Mouse (Mus musculus) liver, embryonic 15.5 days (tissue): ENCODE measurements around the gene Ssc5d. TPM values are rescaled to one million over a fixed set of nuclear protein-coding genes. Genes with fewer than 3 reads are reported as not detected.
A peak's percentile ranks its signal among the peaks of the same experiment; 100 is the strongest.

Source experiments
- ATAC-seq: fragments of 200-750 bp; cut with Nextera tagmentation; 2 replicates; pipeline ENCODE4 v1.8.0; 2017; ENCODE audit warnings: moderate number of reproducible peaks, mild to moderate bottlenecking, moderate library complexity; ENCODE audit not compliant: insufficient read depth
- H3K27ac ChIP-seq: fragments of 300-500 bp; sonication (generic); replicated peaks from 2 replicates; pipeline ENCODE4 v1.5.1; 2015; ENCODE audit warnings: mild to moderate bottlenecking, inconsistent platforms
- H3K27me3 ChIP-seq: fragments of 300-500 bp; sonication (generic); 2 replicates; pipeline ENCODE4 v1.6.1; 2015; ENCODE audit warnings: mild to moderate bottlenecking, inconsistent platforms
- H3K36me3 ChIP-seq: fragments of 300-500 bp; sonication (generic); replicated peaks from 2 replicates; pipeline ENCODE4 v1.6.1; 2015; ENCODE audit warnings: moderate library complexity, mild to moderate bottlenecking, inconsistent platforms
- H3K4me1 ChIP-seq: fragments of 300-500 bp; sonication (generic); replicated peaks from 2 replicates; pipeline ENCODE4 v1.6.1; 2015; ENCODE audit warnings: inconsistent platforms
- H3K4me2 ChIP-seq: fragments of 300-500 bp; sonication (generic); 2 replicates; pipeline ENCODE4 v1.6.1; 2015; ENCODE audit warnings: moderate library complexity, mild to moderate bottlenecking, inconsistent platforms
- H3K4me3 ChIP-seq: fragments of 300-500 bp; sonication (generic); replicated peaks from 2 replicates; pipeline ENCODE4 v1.5.1; 2015; ENCODE audit warnings: mild to moderate bottlenecking, inconsistent platforms
- H3K9ac ChIP-seq: fragments of 300-500 bp; sonication (generic); 2 replicates; pipeline ENCODE4 v1.6.1; 2015; ENCODE audit warnings: moderate library complexity, mild to moderate bottlenecking, inconsistent platforms
- H3K9me3 ChIP-seq: fragments of 300-500 bp; sonication (generic); replicated peaks from 2 replicates; pipeline ENCODE4 v1.6.1; 2016; ENCODE audit warnings: inconsistent platforms
- WGBS: fragments of 180-500 bp; shearing (Covaris S2); methylation state at CpG from one replicate; pipeline ENCODE4 v1.1.7; 2015; ENCODE audit warnings: mixed read lengths; ENCODE audit not compliant: insufficient replicate concordance; 5-methylcytosine and 5-hydroxymethylcytosine counted together
- polyA plus RNA-seq: library from polyadenylated mRNA; unstranded; fragments of >200 nt; fragmentation: Nextera tagmentation; extraction: Ambion mirVana; gene quantifications from 2 replicates; pipeline ENCODE4 v1.2.1, GENCODE M21; 2015

The Ssc5d gene
- polyA plus RNA-seq, 1 experiment from 2014 or later: 0.15 TPM

- H3K27ac ChIP-seq: no peak overlapping the region
- H3K9me3 ChIP-seq: no peaks in the 10 kb centered on the region
- no peak overlapping the region for H3K4me2 ChIP-seq
- peaks cover 5% of the 10 kb centered on the region; the same call in 1 of the 2 replicates for H3K4me1 ChIP-seq
- no peak overlapping the region for H3K9ac ChIP-seq
- H3K27me3 ChIP-seq: no peaks in the 10 kb centered on the region
- H3K36me3 ChIP-seq: no peaks in the 10 kb centered on the region
- no peak overlapping the region for H3K4me3 ChIP-seq
- 69% methylated on average over 19 of the region's 19 CpGs for WGBS
- ATAC-seq: no peak
Measured at GRCm38 (mm10) chr7:4950561-4951342, 25.2 kb downstream of the Ssc5d start.

DNA sequence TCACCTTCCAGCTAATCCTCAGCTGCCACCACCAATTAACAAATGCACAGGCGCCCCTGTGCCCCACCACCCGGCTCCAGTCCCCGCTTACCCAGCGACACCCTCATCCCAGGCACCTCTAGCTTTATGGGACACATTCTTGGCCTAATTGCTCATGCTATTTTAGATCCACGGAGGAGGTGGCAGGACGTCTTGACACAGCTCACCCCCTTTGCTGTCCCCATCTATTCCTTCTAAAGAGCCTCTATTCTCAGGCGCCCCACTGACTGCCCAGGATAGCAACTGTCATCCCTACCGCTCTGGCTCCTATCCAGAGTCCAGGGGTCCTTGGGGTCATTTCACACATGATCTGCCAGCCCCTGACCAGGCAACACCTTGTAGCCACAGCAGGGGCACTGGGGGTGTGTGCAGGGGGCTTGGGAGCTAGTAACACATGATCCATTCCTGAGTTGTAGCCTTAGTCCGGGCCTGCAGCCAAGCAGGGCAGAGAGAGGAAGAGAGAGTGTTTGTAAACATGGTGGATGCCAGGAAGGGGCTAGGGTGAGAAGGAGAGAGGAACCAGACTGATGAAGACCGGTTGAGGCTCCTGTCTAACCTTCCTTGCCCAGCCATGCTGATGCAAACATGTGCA is 28.3 kb downstream of the Ssc5d start:
- no peaks in the 10 kb centered on the region for H3K4me1 ChIP-seq
- H3K9me3 ChIP-seq: no peaks in the 10 kb centered on the region
- no peak overlapping the region for H3K4me2 ChIP-seq
- H3K27ac ChIP-seq: no peak overlapping the region
- no peaks in the 10 kb centered on the region for H3K27me3 ChIP-seq
- H3K4me3 ChIP-seq: no peak overlapping the region
- WGBS: 30% methylated on average over 10 of the region's 10 CpGs
- no peak overlapping the region for H3K9ac ChIP-seq
- no peak for ATAC-seq
- H3K36me3 ChIP-seq: no peaks in the 10 kb centered on the region

GRCm38 (mm10) chr7:4957361-4957760 is 31.8 kb downstream of the Ssc5d start:
- H3K36me3 ChIP-seq: no peaks in the 10 kb centered on the region
- WGBS: 72% methylated on average over 10 of the region's 10 CpGs
- H3K27me3 ChIP-seq: no peaks in the 10 kb centered on the region
- H3K4me2 ChIP-seq: no peak overlapping the region
- no peaks in the 10 kb centered on the region for H3K4me1 ChIP-seq
- no peak overlapping the region for H3K27ac ChIP-seq
- ATAC-seq: no peak
- no peak overlapping the region for H3K4me3 ChIP-seq
- H3K9ac ChIP-seq: no peak overlapping the region
- H3K9me3 ChIP-seq: no peaks in the 10 kb centered on the region

GRCm38 (mm10) chr7:4963527-4963926 is 37.9 kb downstream of the Ssc5d start:
- Histone ChIP-seq H3K27ac (no peak overlapping the region), H3K27me3 (no peaks in the 10 kb centered on the region), H3K36me3 (no peaks in the 10 kb centered on the region), H3K9ac (no peak overlapping the region), H3K4me2 (no peak overlapping the region), H3K9me3 (no peaks in the 10 kb centered on the region), H3K4me1 (0 out of 2 replicates have a peak, but pooled peaks cover 2% of the 10 kb centered on the region), H3K4me3 (no peak overlapping the region)
- ATAC-seq: no peak
- WGBS: 45% methylated on average over 5 of the region's 5 CpGs

DNA sequence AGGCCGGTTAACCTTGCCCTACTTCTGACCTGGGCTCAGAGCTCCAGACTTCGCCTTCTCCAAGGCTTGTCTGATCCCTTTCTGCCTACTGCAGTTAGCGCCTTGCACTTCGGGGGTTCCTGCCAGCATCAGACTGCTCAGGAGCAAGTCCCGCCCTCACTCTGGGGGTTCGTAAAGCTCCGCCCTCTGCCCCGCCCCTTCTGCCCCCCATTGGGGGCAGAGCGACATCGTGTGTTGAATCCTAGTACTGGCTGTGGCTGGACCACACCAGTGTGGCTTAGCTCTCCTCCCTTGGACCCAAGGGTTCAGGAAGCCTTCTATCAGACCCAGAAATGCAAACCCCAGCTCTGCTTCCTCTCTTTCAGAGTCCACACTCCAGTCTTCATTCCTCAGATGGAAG is 38.7 kb downstream of the Ssc5d start, which contains the start of gene Sbk2:
Gene Sbk2, minus strand, starts transcription at position 135 of the 400 bp plus-strand sequence.
- H3K9me3 ChIP-seq: no peaks in the 10 kb centered on the region
- H3K4me2 ChIP-seq: peak within 1 kb of the TSS; percentile 20; the same call in 1 of the 2 replicates
- H3K4me3 ChIP-seq: no peak within 1 kb of the TSS
- H3K9ac ChIP-seq: no peak within 1 kb of the TSS
- no peaks in the 10 kb centered on the region for H3K27me3 ChIP-seq
- no peaks in the 10 kb centered on the region for H3K36me3 ChIP-seq
- H3K27ac ChIP-seq: no peak within 1 kb of the TSS
- ATAC-seq: peak; percentile 52
- H3K4me1 ChIP-seq: 0 out of 2 replicates have a peak, but pooled peaks cover 2% of the 10 kb centered on the region
- WGBS: 2% methylated on average over 10 of the region's 10 CpGs

GRCm38 (mm10) chr7:4964988-4965387 is 39.4 kb downstream of the Ssc5d start:
- no peaks in the 10 kb centered on the region for H3K36me3 ChIP-seq
- 60% methylated on average over 5 of the region's 5 CpGs for WGBS
- H3K9ac ChIP-seq: no peak overlapping the region
- H3K9me3 ChIP-seq: no peaks in the 10 kb centered on the region
- no peak for ATAC-seq
- H3K4me2 ChIP-seq: no peak overlapping the region
- no peak overlapping the region for H3K27ac ChIP-seq
- 0 out of 2 replicates have a peak, but pooled peaks cover 2% of the 10 kb centered on the region for H3K4me1 ChIP-seq
- H3K27me3 ChIP-seq: no peaks in the 10 kb centered on the region
- no peak overlapping the region for H3K4me3 ChIP-seq

DNA sequence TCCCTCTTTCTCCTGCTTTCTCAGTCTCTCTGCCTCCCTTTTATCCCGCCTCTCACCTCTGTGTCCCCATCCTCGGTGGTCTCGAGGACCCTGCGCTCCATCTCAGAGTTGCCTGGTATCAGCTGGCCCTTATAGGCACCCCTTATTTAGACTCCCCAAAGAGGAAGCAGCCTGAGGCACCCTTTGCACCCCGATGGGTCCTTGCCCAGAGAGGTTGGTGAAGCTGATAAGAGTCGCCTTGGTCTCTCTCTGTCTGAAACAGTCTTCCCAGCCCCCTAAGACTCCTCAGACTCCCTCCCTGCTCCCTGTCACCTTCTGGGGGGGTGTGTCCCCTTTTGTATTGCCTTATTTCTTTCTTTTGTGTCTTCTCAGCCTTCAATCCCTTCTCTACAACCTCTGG is 45.5 kb downstream of the Ssc5d start, which contains the start of gene Sbk3:
Gene Sbk3, minus strand, starts transcription at position 101 of the 400 bp plus-strand sequence.
- no peak within 1 kb of the TSS for H3K9ac ChIP-seq
- H3K9me3 ChIP-seq: no peaks in the 10 kb centered on the region
- no peak within 1 kb of the TSS for H3K27ac ChIP-seq
- H3K27me3 ChIP-seq: no peaks in the 10 kb centered on the region
- no peak for ATAC-seq
- 23% methylated on average over 6 of the region's 6 CpGs for WGBS
- H3K4me2 ChIP-seq: no peak within 1 kb of the TSS
- H3K36me3 ChIP-seq: no peaks in the 10 kb centered on the region
- H3K4me3 ChIP-seq: no peak within 1 kb of the TSS
- no peaks in the 10 kb centered on the region for H3K4me1 ChIP-seq

GRCm38 (mm10) chr7:4971710-4972109 is 46.1 kb downstream of the Ssc5d start:
- Histone ChIP-seq H3K4me1 (no peaks in the 10 kb centered on the region), H3K27ac (no peak overlapping the region), H3K27me3 (no peaks in the 10 kb centered on the region), H3K36me3 (no peaks in the 10 kb centered on the region), H3K9me3 (no peaks in the 10 kb centered on the region), H3K4me3 (no peak overlapping the region), H3K9ac (no peak overlapping the region), H3K4me2 (no peak overlapping the region)
- no peak for ATAC-seq
- WGBS: 20% methylated on average over 7 of the region's 7 CpGs

DNA sequence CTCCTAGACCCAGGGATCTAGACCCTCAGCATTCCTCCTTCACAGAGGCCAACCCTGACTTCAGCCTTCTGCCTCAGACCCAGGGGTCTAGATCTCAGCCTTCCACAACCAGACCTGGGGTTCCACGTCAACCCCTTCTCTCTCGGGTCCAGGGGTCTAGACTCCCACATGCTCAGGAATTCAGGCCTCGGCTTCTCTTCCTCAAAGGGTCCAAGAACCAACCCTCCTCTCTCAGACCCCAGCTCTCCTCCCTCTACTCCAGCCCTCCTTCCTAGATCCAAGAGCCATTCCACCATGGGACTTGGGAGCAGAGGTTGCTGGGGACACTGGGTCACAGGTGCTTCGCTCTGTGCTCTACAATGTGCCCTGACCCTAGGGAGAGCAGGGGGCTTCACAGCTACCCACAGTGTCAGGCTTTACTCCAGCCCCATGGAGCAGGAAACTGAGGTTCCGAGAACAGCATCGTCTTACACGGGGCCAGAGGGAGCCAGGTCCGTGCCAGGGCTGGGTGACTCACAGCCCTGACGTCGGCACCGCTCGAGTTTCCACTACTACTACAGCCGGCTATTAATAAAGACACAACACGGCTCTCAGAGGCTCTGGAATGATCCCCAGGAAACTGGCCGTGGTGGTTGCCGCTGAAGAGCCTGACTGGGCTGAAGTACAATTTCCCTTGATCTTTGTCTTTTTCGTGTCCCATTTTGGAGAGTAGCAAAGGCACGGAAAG is 46.9 kb downstream of the Ssc5d start:
- WGBS: 43% methylated on average over 18 of the region's 18 CpGs
- H3K9me3 ChIP-seq: no peaks in the 10 kb centered on the region

DNA sequence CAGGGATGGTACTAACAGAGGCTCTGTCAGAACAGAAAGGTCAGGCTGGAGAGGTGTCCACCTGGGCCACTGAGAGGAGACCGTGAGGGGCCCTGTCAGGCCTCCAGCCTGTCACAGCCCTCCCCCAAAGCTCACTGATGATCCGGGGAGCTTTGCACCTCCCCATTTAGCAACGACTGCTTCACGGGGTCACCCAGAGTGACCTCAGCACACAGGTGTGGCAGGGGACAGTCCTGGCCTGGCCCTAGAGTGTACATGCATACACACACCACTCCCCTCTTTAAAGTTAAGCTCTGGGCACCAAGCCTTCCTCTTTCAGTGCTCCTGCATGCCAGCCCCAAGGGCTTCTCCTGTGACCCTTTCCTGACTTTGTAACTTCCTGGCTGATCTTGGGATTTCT is 49.9 kb downstream of the Ssc5d start:
- Histone ChIP-seq H3K9ac (no peak overlapping the region), H3K27ac (no peak overlapping the region), H3K4me1 (no peaks in the 10 kb centered on the region), H3K36me3 (no peaks in the 10 kb centered on the region), H3K4me3 (no peak overlapping the region), H3K9me3 (no peaks in the 10 kb centered on the region), H3K27me3 (no peaks in the 10 kb centered on the region), H3K4me2 (no peak overlapping the region)
- ATAC-seq: no peak
- 31% methylated on average over 4 of the region's 4 CpGs for WGBS

More for the DNA sequence above, 46.9 kb downstream of the Ssc5d start:
- Histone ChIP-seq H3K4me3 (no peak overlapping the region), H3K27me3 (no peaks in the 10 kb centered on the region), H3K9ac (no peak overlapping the region), H3K27ac (no peak overlapping the region), H3K4me2 (no peak overlapping the region), H3K4me1 (no peaks in the 10 kb centered on the region), H3K36me3 (no peaks in the 10 kb centered on the region)
- ATAC-seq: no peak

DNA sequence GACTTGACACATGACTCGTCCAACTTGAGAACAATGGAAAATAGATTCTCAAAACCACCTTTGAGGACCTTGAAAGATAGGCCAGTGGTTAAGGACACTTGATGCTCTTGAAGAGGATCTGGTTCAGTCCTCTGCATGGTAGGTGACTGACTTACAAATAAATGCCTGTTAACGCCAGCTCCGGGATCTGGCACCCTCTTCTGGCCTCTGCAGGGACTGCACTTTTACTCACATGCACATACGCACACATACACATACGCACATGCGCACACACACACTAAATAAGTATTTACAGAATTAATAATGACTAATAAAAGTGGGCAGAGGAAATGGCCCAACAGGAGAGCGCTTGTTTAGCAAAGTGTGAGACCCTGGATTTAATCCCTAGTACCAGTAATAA is 51.2 kb downstream of the Ssc5d start:
- no peak overlapping the region for H3K4me3 ChIP-seq
- no peaks in the 10 kb centered on the region for H3K27me3 ChIP-seq
- H3K36me3 ChIP-seq: no peaks in the 10 kb centered on the region
- H3K27ac ChIP-seq: no peak overlapping the region
- ATAC-seq: no peak
- 72% methylated on average over 7 of the region's 7 CpGs for WGBS
- H3K9me3 ChIP-seq: no peaks in the 10 kb centered on the region
- H3K9ac ChIP-seq: no peak overlapping the region
- no peak overlapping the region for H3K4me2 ChIP-seq
- no peaks in the 10 kb centered on the region for H3K4me1 ChIP-seq
